Mouse (Mus musculus): ENCODE measurements around the gene Col23a1.
"Not testable (repeated sequence)": the region's sequence is repeated elsewhere in the genome, so short reads cannot be mapped to it uniquely, and the experiment has no call there.

Col23a1 gene

GRCm38 (mm10) chr11:51326908-51327307 lies 37.2 kb downstream of the Col23a1 start:
- in situ Hi-C loops (cut with MboI; ENCODE audit: low sequenced_read_pairs): no loop called here

- in situ Hi-C loops (cut with MboI; ENCODE audit: low sequenced_read_pairs): no loop called here
These were observed 38.7 kb downstream of the Col23a1 start for GRCm38 (mm10) chr11:51328387-51328942.

GRCm38 (mm10) chr11:51329837-51330714 lies 40.4 kb downstream of the Col23a1 start:
- in situ Hi-C loops (cut with MboI; ENCODE audit: low sequenced_read_pairs): no loop called here

- in situ Hi-C loops (cut with MboI; ENCODE audit: low sequenced_read_pairs): no loop called here
These were observed 44.3 kb downstream of the Col23a1 start for GRCm38 (mm10) chr11:51334017-51334416.

GRCm38 (mm10) chr11:51337585-51337984 lies 47.9 kb downstream of the Col23a1 start:
- in situ Hi-C loops (cut with MboI; ENCODE audit: low sequenced_read_pairs): no loop called here

GRCm38 (mm10) chr11:51338416-51338815 lies 48.7 kb downstream of the Col23a1 start:
- in situ Hi-C loops (cut with MboI; ENCODE audit: low sequenced_read_pairs): no loop called here

GRCm38 (mm10) chr11:51341091-51341490 lies 51.4 kb downstream of the Col23a1 start:
- in situ Hi-C loops (cut with MboI; ENCODE audit: low sequenced_read_pairs): no loop called here

GRCm38 (mm10) chr11:51342776-51343175 lies 53.1 kb downstream of the Col23a1 start:
- in situ Hi-C loops (cut with MboI; ENCODE audit: low sequenced_read_pairs): no loop called here

GRCm38 (mm10) chr11:51343312-51343711 lies 53.6 kb downstream of the Col23a1 start:
- in situ Hi-C loops (cut with MboI; ENCODE audit: low sequenced_read_pairs): no loop called here

GRCm38 (mm10) chr11:51343728-51344289 lies 54.1 kb downstream of the Col23a1 start:
- in situ Hi-C loops (cut with MboI; ENCODE audit: low sequenced_read_pairs): no loop called here

- in situ Hi-C loops (cut with MboI; ENCODE audit: low sequenced_read_pairs): no loop called here
These were observed 56.1 kb downstream of the Col23a1 start for GRCm38 (mm10) chr11:51345481-51346465.

GRCm38 (mm10) chr11:51347756-51348155 lies 58.0 kb downstream of the Col23a1 start:
- in situ Hi-C loops (cut with MboI; ENCODE audit: low sequenced_read_pairs): no loop called here

- in situ Hi-C loops (cut with MboI; ENCODE audit: low sequenced_read_pairs): no loop called here
These were observed 59.9 kb downstream of the Col23a1 start for GRCm38 (mm10) chr11:51349665-51350064.

GRCm38 (mm10) chr11:51351151-51351550 lies 61.4 kb downstream of the Col23a1 start:
- in situ Hi-C loops (cut with MboI; ENCODE audit: low sequenced_read_pairs): no loop called here

- in situ Hi-C loops (cut with MboI; ENCODE audit: low sequenced_read_pairs): no loop called here
These were observed 62.1 kb downstream of the Col23a1 start for GRCm38 (mm10) chr11:51351841-51352240.

GRCm38 (mm10) chr11:51353746-51354145 lies 64.0 kb downstream of the Col23a1 start:
- in situ Hi-C loops (cut with MboI; ENCODE audit: low sequenced_read_pairs): no loop called here

- in situ Hi-C loops (cut with MboI; ENCODE audit: low sequenced_read_pairs): not testable (repeated sequence)
These were observed 69.3 kb downstream of the Col23a1 start for GRCm38 (mm10) chr11:51358981-51359380.

GRCm38 (mm10) chr11:51364353-51364752 lies 74.6 kb downstream of the Col23a1 start:
- in situ Hi-C loops (cut with MboI; ENCODE audit: low sequenced_read_pairs): no loop called here

GRCm38 (mm10) chr11:51367334-51367733 lies 77.6 kb downstream of the Col23a1 start:
- in situ Hi-C loops (cut with MboI; ENCODE audit: low sequenced_read_pairs): no loop called here

GRCm38 (mm10) chr11:51370273-51370672 lies 80.6 kb downstream of the Col23a1 start:
- in situ Hi-C loops (cut with MboI; ENCODE audit: low sequenced_read_pairs): no loop called here

GRCm38 (mm10) chr11:51371321-51371720 lies 81.6 kb downstream of the Col23a1 start:
- in situ Hi-C loops (cut with MboI; ENCODE audit: low sequenced_read_pairs): no loop called here
